Mouse (Mus musculus) right cerebral cortex, adult 2 months (tissue): ENCODE measurements around the gene Casc3.

Experiments used
- DNase-seq, 2 experiments: peaks; one replicate each; pipeline ENCODE4 v3.0.0; 2021 to 2022; ENCODE audit warnings: low spot score in 2 of 2

The Casc3 gene

DNA sequence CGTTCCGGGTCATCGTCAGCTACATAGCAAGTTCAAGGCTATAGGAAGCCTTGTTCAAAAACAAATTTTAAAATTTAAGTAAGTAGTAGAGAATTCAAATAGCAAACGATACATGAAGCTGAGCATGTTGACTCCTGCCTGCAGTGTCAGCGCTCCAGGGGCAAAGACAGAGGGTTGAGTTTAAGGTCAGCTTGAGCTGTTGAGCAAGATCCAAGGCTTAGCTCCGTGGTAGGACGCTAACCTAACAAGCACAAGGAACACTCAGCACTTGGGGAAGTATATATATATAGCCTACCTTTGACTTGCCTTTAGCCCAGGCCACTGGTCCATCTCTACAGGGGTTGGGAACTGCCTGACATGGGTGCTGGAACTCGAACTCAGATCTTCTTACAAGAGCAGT is 65.2 kb downstream of the Casc3 start:
- no peak for DNase-seq

DNA sequence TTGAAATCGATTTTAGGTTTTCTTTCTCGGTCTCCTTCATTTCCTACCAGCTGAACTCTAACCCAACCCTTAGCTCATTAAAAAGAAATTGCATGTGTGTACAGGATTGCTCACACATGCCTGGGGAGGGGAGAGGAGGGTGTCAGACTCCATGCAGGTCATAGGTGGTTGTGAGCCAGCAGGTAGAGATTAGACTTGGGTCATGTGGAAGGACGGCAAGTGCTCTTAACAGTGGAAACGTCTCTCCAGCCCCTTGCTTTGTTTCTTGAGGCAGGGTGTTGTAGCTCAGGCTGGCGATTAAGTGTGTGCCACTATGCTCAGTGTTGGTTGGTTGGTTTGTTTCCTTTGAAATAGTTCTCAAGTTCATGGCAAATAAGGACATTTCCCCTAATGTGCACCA is 66.1 kb downstream of the Casc3 start:
- DNase-seq, result no peak

DNA sequence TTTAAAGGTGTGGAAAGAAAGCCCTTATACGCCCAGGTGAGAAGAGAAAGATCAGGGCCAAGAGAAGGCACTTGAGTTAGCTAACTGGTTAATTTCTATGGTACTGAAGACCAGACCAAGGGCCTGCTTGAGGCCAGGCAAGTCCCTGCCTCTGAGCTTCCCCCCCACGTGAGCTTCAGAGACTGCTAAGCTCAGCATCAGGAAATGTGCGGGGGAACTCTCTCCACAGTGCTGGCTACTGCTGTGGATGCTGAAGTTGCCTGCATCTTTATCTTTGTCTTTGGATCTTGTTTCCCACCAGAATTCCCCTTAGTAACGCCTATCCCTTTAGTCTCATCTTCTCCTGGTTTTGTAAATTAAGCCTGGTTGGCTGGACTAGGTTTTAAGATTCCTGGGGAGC is 66.7 kb downstream of the Casc3 start:
- no peak for DNase-seq

DNA sequence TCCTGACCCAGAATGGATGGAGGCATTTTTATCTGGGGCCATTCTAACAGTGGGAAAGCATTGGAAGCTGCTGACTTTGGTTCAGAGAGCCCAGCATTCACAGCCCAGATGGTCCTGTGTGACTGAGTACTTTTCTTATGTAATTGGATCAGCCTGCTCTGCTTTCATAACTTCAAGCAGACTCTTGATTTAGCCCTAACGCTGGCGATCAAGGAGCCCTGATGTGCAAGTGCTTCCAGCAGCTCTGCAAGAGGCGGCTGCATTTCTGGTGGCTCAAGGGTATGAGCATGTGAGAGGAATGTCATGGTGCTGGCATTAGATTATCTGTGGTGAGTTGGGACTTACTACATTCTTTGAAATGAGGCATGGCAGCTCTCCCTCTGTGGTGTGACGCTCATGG is 67.3 kb downstream of the Casc3 start:
- peak; percentile 75 to 81 for DNase-seq

DNA sequence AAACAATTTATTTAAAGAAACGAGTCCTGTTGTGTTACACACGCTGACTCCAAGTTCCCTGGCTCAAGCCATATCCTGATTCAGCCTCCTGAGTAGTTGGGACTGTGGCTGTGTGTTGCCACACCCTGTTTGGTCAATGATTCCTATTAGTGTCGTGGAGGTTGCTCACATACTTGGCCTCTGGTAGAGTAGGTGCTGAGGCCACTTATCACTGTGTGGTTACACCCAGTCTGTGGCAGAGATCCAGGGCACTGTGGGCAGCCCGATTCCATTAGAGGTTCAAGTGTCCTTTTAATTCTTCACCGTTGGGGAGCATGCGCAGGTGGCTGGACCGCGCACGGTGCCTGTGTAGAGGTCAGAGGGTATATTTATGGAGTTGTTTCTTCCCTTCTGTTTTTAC is 69.2 kb downstream of the Casc3 start:
- no peak for DNase-seq

DNA sequence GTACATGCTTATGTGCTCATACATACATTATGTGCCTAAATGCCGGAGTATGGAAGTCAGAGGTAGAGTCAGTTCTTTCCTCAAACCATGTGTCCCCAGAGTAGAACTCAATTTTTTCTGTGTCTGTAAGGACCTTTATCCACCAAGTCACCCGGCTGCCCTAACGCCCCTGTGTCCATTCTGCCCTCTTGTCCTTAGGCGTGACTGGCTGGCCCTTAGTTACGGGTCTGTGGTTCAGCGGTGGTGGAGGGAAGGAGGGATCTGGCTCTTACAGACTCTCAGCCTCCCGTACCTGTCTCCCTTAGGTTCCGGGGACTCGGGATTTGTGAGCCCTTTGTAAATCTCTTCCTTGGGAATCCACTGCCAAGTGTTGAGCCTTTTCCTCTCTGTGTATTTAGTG is 72.3 kb downstream of the Casc3 start:
- DNase-seq, result no peak
